Mouse (Mus musculus): ENCODE measurements at regions not wholly inside any gene's neighbourhood (a gene's known extent, or its start where the extent isn't known, plus 50 kb on each side); places are given as distances from the start of the nearest gene placed in this dataset.

DNA sequence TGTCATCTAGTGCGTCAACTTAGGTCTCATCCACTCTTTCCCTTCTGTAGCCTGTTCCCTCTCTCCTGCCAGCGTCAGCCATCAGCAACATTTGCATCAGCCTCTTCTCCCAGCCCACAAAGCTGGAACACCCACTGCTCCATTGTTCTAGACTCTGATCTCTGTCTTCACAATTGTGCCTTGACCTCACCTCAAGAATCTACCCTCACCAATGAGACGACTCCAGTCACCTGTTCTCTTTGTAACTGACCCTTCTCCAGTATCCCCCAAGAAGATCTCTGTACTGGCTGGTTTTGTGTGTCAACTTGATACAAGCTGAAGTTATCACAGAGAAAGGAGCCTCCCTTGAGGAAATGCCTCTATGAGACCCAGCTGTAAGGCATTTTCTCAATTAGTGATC lies 205.7 kb upstream of the Klf3 start:
- dilution Hi-C loops (cut with MboI; ENCODE audit: extremely low pct_ligation_motif_present, extremely low pct_unique_long_range_greater_than_20kb, low sequenced_read_pairs): no loop called here
- Histone ChIP-seq H3K79me2 (replicated peaks; ENCODE audit: control insufficient read depth, extremely low read depth, insufficient read depth, poor library complexity, severe bottlenecking) (no peaks in the 10 kb centered on the region), H3K9me3 (replicated peaks; ENCODE audit: low read length) (no peaks in the 10 kb centered on the region), H3K36me3 (replicated peaks in 1 of 2; ENCODE audit: control insufficient read depth in 1 of 2, insufficient read depth in 1 of 2, low read length in 1 of 2) (no peaks in the 10 kb centered on the region), H3K9ac (ENCODE audit: insufficient read depth, low read depth) (no peak overlapping the region), H3K4me2 (ENCODE audit: insufficient read depth, low read depth, poor library complexity, severe bottlenecking) (no peak overlapping the region), H3K27me3 (replicated peaks) (no peaks in the 10 kb centered on the region), H3K4me3 (replicated peaks in 1 of 3; ENCODE audit: low read depth in 2 of 3, low read length in 2 of 3, poor library complexity in 1 of 3) (no peak overlapping the region), H3K4me1 (ENCODE audit: control insufficient read depth in 1 of 2, insufficient read depth in 2 of 2) (peaks cover 5 to 22% of the 10 kb centered on the region in 2 experiments), H3K27ac (ENCODE audit: insufficient read depth, low read depth) (no peak overlapping the region)
- no peak for DNase-seq (ENCODE audit: extremely low read depth)
- no peak for TF ChIP-seq CHD2 (IDR thresholded peaks at IDR 0.05; ENCODE audit: low read length)
- TF ChIP-seq RAD21 (IDR thresholded peaks at IDR 0.05; ENCODE audit: low read depth, low read length): no peak
- no peak for TF ChIP-seq POLR2AphosphoS2 (IDR thresholded peaks at IDR 0.05; ENCODE audit: low read depth, low read length)
- TF ChIP-seq JUND (conservative IDR thresholded peaks at IDR 0.05; ENCODE audit: low read depth, low read length): no peak
- TF ChIP-seq SMC3 (IDR thresholded peaks at IDR 0.05; ENCODE audit: low read depth, low read length): no peak
- no peak for TF ChIP-seq IRF4 (IDR thresholded peaks at IDR 0.05; ENCODE audit: low read depth, low read length)
- no peak for TF ChIP-seq MYC (IDR thresholded peaks at IDR 0.05; ENCODE audit: low read depth, low read length)
- no peak for TF ChIP-seq HCFC1 (IDR thresholded peaks at IDR 0.05; ENCODE audit: low read depth, low read length)
- in situ Hi-C loops (cut with MboI; ENCODE audit: low pct_ligation_motif_present, low pct_unique_long_range_greater_than_20kb, low sequenced_read_pairs): no loop called here

DNA sequence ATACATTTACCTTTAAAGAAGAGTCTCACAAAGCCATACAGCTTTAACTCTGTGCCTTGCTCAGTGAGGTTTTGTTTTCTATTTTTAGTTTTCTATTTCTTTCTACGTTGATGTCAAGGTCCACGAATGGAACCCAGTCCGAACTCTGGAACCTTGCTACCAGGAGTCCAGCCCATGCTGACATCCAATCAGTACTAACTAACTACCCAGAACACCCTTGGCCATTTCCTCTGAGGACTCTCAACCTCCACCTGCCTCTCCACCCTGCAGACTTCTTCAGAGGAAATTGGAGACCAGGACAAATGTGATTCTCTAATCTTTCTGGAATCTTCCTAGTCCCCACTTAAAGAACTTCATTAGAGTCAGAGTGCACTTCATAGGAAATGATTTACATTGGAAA lies 204.6 kb upstream of the Klf3 start:
- Histone ChIP-seq H3K9me3 (replicated peaks; ENCODE audit: low read length) (no peaks in the 10 kb centered on the region), H3K27me3 (replicated peaks) (no peaks in the 10 kb centered on the region), H3K4me1 (ENCODE audit: control insufficient read depth in 1 of 2, insufficient read depth in 2 of 2) (peaks cover 5 to 22% of the 10 kb centered on the region in 2 experiments), H3K9ac (ENCODE audit: insufficient read depth, low read depth) (no peak overlapping the region), H3K36me3 (replicated peaks in 1 of 2; ENCODE audit: control insufficient read depth in 1 of 2, insufficient read depth in 1 of 2, low read length in 1 of 2) (no peaks in the 10 kb centered on the region), H3K79me2 (replicated peaks; ENCODE audit: control insufficient read depth, extremely low read depth, insufficient read depth, poor library complexity, severe bottlenecking) (no peaks in the 10 kb centered on the region), H3K4me3 (replicated peaks in 1 of 3; ENCODE audit: low read depth in 2 of 3, low read length in 2 of 3, poor library complexity in 1 of 3) (no peak overlapping the region), H3K27ac (ENCODE audit: insufficient read depth, low read depth) (no peak overlapping the region), H3K4me2 (ENCODE audit: insufficient read depth, low read depth, poor library complexity, severe bottlenecking) (no peak overlapping the region)
- no peak for DNase-seq (ENCODE audit: extremely low read depth)
- dilution Hi-C loops (cut with MboI; ENCODE audit: extremely low pct_ligation_motif_present, extremely low pct_unique_long_range_greater_than_20kb, low sequenced_read_pairs) (no loop called here), in situ Hi-C loops (cut with MboI; ENCODE audit: low pct_ligation_motif_present, low pct_unique_long_range_greater_than_20kb, low sequenced_read_pairs) (no loop called here)
- TF ChIP-seq EP300 (IDR thresholded peaks at IDR 0.05; ENCODE audit: low read length) (no peak), JUND (conservative IDR thresholded peaks at IDR 0.05; ENCODE audit: low read depth, low read length) (no peak), SIN3A (IDR thresholded peaks at IDR 0.05; ENCODE audit: low read length) (no peak), GABPA (IDR thresholded peaks at IDR 0.05; ENCODE audit: insufficient replicate concordance, low read depth, low read length) (no peak)

GRCm38 (mm10) chr5:64599015-64599414 lies 204.2 kb upstream of the Klf3 start:
- no peaks in the 10 kb centered on the region for H3K9me3 ChIP-seq (replicated peaks; ENCODE audit: low read length)
- H3K36me3 ChIP-seq (replicated peaks in 1 of 2; ENCODE audit: control insufficient read depth in 1 of 2, insufficient read depth in 1 of 2, low read length in 1 of 2): no peaks in the 10 kb centered on the region
- TF ChIP-seq NRF1 (IDR thresholded peaks at IDR 0.05; ENCODE audit: low read depth, low read length) (no peak), JUN (IDR thresholded peaks at IDR 0.05; ENCODE audit: insufficient read depth, low read depth, low read length) (no peak), ELF1 (IDR thresholded peaks at IDR 0.05; ENCODE audit: low read depth, low read length) (no peak), MAX (IDR thresholded peaks at IDR 0.05; ENCODE audit: low read length) (no peak), PAX5 (IDR thresholded peaks at IDR 0.05; ENCODE audit: low read length) (no peak), E2F4 (IDR thresholded peaks at IDR 0.05; ENCODE audit: insufficient replicate concordance, low read depth, low read length) (no peak), IRF4 (IDR thresholded peaks at IDR 0.05; ENCODE audit: low read depth, low read length) (no peak), HCFC1 (IDR thresholded peaks at IDR 0.05; ENCODE audit: low read depth, low read length) (no peak), KAT2A (IDR thresholded peaks at IDR 0.05; ENCODE audit: insufficient replicate concordance, low read length) (no peak), MEF2A (IDR thresholded peaks at IDR 0.05; ENCODE audit: borderline replicate concordance, low read depth, low read length) (no peak), ZKSCAN1 (IDR thresholded peaks at IDR 0.05; ENCODE audit: borderline replicate concordance, low read depth, low read length) (no peak), SMC3 (IDR thresholded peaks at IDR 0.05; ENCODE audit: low read depth, low read length) (no peak), MAZ (IDR thresholded peaks at IDR 0.05; ENCODE audit: low read depth, low read length) (no peak), MYC (IDR thresholded peaks at IDR 0.05; ENCODE audit: low read depth, low read length) (no peak), POLR2A (IDR thresholded peaks at IDR 0.05; ENCODE audit: low read depth, low read length) (no peak), TCF12 (IDR thresholded peaks at IDR 0.05; ENCODE audit: low read depth, low read length) (no peak), MXI1 (IDR thresholded peaks at IDR 0.05; ENCODE audit: low read depth, low read length) (no peak), UBTF (IDR thresholded peaks at IDR 0.05; ENCODE audit: low read depth, low read length) (no peak), EP300 (IDR thresholded peaks at IDR 0.05; ENCODE audit: low read length) (no peak)
- in situ Hi-C loops (cut with MboI; ENCODE audit: low pct_ligation_motif_present, low pct_unique_long_range_greater_than_20kb, low sequenced_read_pairs): no loop called here
- H3K79me2 ChIP-seq (replicated peaks; ENCODE audit: control insufficient read depth, extremely low read depth, insufficient read depth, poor library complexity, severe bottlenecking): no peaks in the 10 kb centered on the region
- dilution Hi-C loops (cut with MboI; ENCODE audit: extremely low pct_ligation_motif_present, extremely low pct_unique_long_range_greater_than_20kb, low sequenced_read_pairs): no loop called here
- no peak for DNase-seq (ENCODE audit: extremely low read depth)
- no peak overlapping the region for H3K9ac ChIP-seq (ENCODE audit: insufficient read depth, low read depth)
- H3K27ac ChIP-seq (ENCODE audit: insufficient read depth, low read depth): no peak overlapping the region
- H3K4me1 ChIP-seq (ENCODE audit: control insufficient read depth in 1 of 2, insufficient read depth in 2 of 2): peaks cover 5 to 22% of the 10 kb centered on the region in 2 experiments
- H3K4me3 ChIP-seq (replicated peaks in 1 of 3; ENCODE audit: low read depth in 2 of 3, low read length in 2 of 3, poor library complexity in 1 of 3): no peak overlapping the region
- H3K27me3 ChIP-seq (replicated peaks): no peaks in the 10 kb centered on the region
- no peak overlapping the region for H3K4me2 ChIP-seq (ENCODE audit: insufficient read depth, low read depth, poor library complexity, severe bottlenecking)

Measured in CH12.LX (cell line).